Mouse (Mus musculus): ENCODE data around the gene Tmem178. TPM values are rescaled to one million over a fixed set of nuclear protein-coding genes. Genes with fewer than 3 reads are reported as not detected.

The Tmem178 gene
- polyA plus RNA-seq, 1 experiment from 2014 or later, result 29.4 TPM

GRCm38 (mm10) chr17:81001647-81002046, 57.2 kb downstream of the Tmem178 start:
- 55% methylated on average over 4 of the region's 4 CpGs for WGBS
- no peak for ATAC-seq

GRCm38 (mm10) chr17:81002130-81002529, 57.7 kb downstream of the Tmem178 start:
- no peak for ATAC-seq
- WGBS, result 84% methylated on average over 5 of the region's 5 CpGs
- H3K27ac ChIP-seq (ENCODE audit: low read depth, low read length), result no peak overlapping the region

More at GRCm38 (mm10) chr17:81001647-81002046, 57.2 kb downstream of the Tmem178 start:
- no peaks in the 10 kb centered on the region for H3K4me1 ChIP-seq (ENCODE audit: control insufficient read depth, insufficient read depth, low read depth, low read length)
- H3K9ac ChIP-seq (ENCODE audit: low read depth, low read length), result no peak overlapping the region
- no peak overlapping the region for H3K4me3 ChIP-seq (ENCODE audit: low read length)
- H3K27ac ChIP-seq (ENCODE audit: low read depth, low read length), result no peak overlapping the region
- no peak overlapping the region for H3K4me2 ChIP-seq (ENCODE audit: low read length)
- no peaks in the 10 kb centered on the region for H3K9me3 ChIP-seq (ENCODE audit: control insufficient read depth, low read length)
- no peaks in the 10 kb centered on the region for H3K36me3 ChIP-seq (ENCODE audit: control insufficient read depth, insufficient read depth, low read length)
- no peaks in the 10 kb centered on the region for H3K27me3 ChIP-seq (replicated peaks; ENCODE audit: control insufficient read depth, insufficient read depth, low read length)

GRCm38 (mm10) chr17:81004454-81004853, 60.0 kb downstream of the Tmem178 start:
- no peak overlapping the region for H3K4me2 ChIP-seq (ENCODE audit: low read length)
- WGBS, result 78% methylated on average over 11 of the region's 11 CpGs
- H3K9me3 ChIP-seq (ENCODE audit: control insufficient read depth, low read length), result no peaks in the 10 kb centered on the region
- no peak overlapping the region for H3K4me3 ChIP-seq (ENCODE audit: low read length)
- H3K36me3 ChIP-seq (ENCODE audit: control insufficient read depth, insufficient read depth, low read length), result no peaks in the 10 kb centered on the region
- ATAC-seq, result no peak
- H3K27me3 ChIP-seq (replicated peaks; ENCODE audit: control insufficient read depth, insufficient read depth, low read length), result no peaks in the 10 kb centered on the region
- H3K9ac ChIP-seq (ENCODE audit: low read depth, low read length), result no peak overlapping the region
- no peaks in the 10 kb centered on the region for H3K4me1 ChIP-seq (ENCODE audit: control insufficient read depth, insufficient read depth, low read depth, low read length)
- H3K27ac ChIP-seq (ENCODE audit: low read depth, low read length), result no peak overlapping the region

More at GRCm38 (mm10) chr17:81002130-81002529, 57.7 kb downstream of the Tmem178 start:
- H3K36me3 ChIP-seq (ENCODE audit: control insufficient read depth, insufficient read depth, low read length), result no peaks in the 10 kb centered on the region
- H3K9me3 ChIP-seq (ENCODE audit: control insufficient read depth, low read length), result no peaks in the 10 kb centered on the region
- no peaks in the 10 kb centered on the region for H3K4me1 ChIP-seq (ENCODE audit: control insufficient read depth, insufficient read depth, low read depth, low read length)
- no peak overlapping the region for H3K4me3 ChIP-seq (ENCODE audit: low read length)
- no peak overlapping the region for H3K9ac ChIP-seq (ENCODE audit: low read depth, low read length)
- no peak overlapping the region for H3K4me2 ChIP-seq (ENCODE audit: low read length)
- H3K27me3 ChIP-seq (replicated peaks; ENCODE audit: control insufficient read depth, insufficient read depth, low read length), result no peaks in the 10 kb centered on the region

- no peaks in the 10 kb centered on the region for H3K27me3 ChIP-seq (replicated peaks; ENCODE audit: control insufficient read depth, insufficient read depth, low read length)
- H3K36me3 ChIP-seq (ENCODE audit: control insufficient read depth, insufficient read depth, low read length), result no peaks in the 10 kb centered on the region
- no peak overlapping the region for H3K4me3 ChIP-seq (ENCODE audit: low read length)
- WGBS, result 51% methylated on average over 8 of the region's 8 CpGs
- peaks cover 4% of the 10 kb centered on the region; the same call in 1 of the 2 replicates for H3K4me1 ChIP-seq (ENCODE audit: control insufficient read depth, insufficient read depth, low read depth, low read length)
- no peak overlapping the region for H3K4me2 ChIP-seq (ENCODE audit: low read length)
- H3K9me3 ChIP-seq (ENCODE audit: control insufficient read depth, low read length), result no peaks in the 10 kb centered on the region
- H3K27ac ChIP-seq (ENCODE audit: low read depth, low read length), result no peak overlapping the region
- ATAC-seq, result no peak
- H3K9ac ChIP-seq (ENCODE audit: low read depth, low read length), result no peak overlapping the region
These were observed 60.9 kb downstream of the Tmem178 start for GRCm38 (mm10) chr17:81005292-81005691.

- no peaks in the 10 kb centered on the region for H3K9me3 ChIP-seq (ENCODE audit: control insufficient read depth, low read length)
- H3K9ac ChIP-seq (ENCODE audit: low read depth, low read length), result no peak overlapping the region
- no peak overlapping the region for H3K4me2 ChIP-seq (ENCODE audit: low read length)
- no peaks in the 10 kb centered on the region for H3K36me3 ChIP-seq (ENCODE audit: control insufficient read depth, insufficient read depth, low read length)
- WGBS, result 90% methylated on average over 10 of the region's 10 CpGs
- H3K4me3 ChIP-seq (ENCODE audit: low read length), result no peak overlapping the region
- no peak overlapping the region for H3K27ac ChIP-seq (ENCODE audit: low read depth, low read length)
- peaks cover 4% of the 10 kb centered on the region; the same call in 1 of the 2 replicates for H3K4me1 ChIP-seq (ENCODE audit: control insufficient read depth, insufficient read depth, low read depth, low read length)
- ATAC-seq, result no peak
- H3K27me3 ChIP-seq (replicated peaks; ENCODE audit: control insufficient read depth, insufficient read depth, low read length), result no peaks in the 10 kb centered on the region
These were observed 64.7 kb downstream of the Tmem178 start for GRCm38 (mm10) chr17:81009112-81009511.

- H3K4me2 ChIP-seq (ENCODE audit: low read length), result no peak overlapping the region
- peak overlapping the region; percentile 48 for H3K27ac ChIP-seq (ENCODE audit: low read depth, low read length)
- H3K9ac ChIP-seq (ENCODE audit: low read depth, low read length), result no peak overlapping the region
- no peaks in the 10 kb centered on the region for H3K27me3 ChIP-seq (replicated peaks; ENCODE audit: control insufficient read depth, insufficient read depth, low read length)
- WGBS, result 36% methylated on average over 3 of the region's 3 CpGs
- ATAC-seq, result no peak
- H3K4me3 ChIP-seq (ENCODE audit: low read length), result no peak overlapping the region
- H3K36me3 ChIP-seq (ENCODE audit: control insufficient read depth, insufficient read depth, low read length), result no peaks in the 10 kb centered on the region
- H3K4me1 ChIP-seq (ENCODE audit: control insufficient read depth, insufficient read depth, low read depth, low read length), result peaks cover 4% of the 10 kb centered on the region; the same call in 1 of the 2 replicates
- no peaks in the 10 kb centered on the region for H3K9me3 ChIP-seq (ENCODE audit: control insufficient read depth, low read length)
These were observed 65.8 kb downstream of the Tmem178 start for GRCm38 (mm10) chr17:81010199-81010598.

GRCm38 (mm10) chr17:81010844-81011685, 66.6 kb downstream of the Tmem178 start:
- H3K9me3 ChIP-seq (ENCODE audit: control insufficient read depth, low read length), result no peaks in the 10 kb centered on the region
- H3K4me1 ChIP-seq (ENCODE audit: control insufficient read depth, insufficient read depth, low read depth, low read length), result peaks cover 4% of the 10 kb centered on the region; the same call in 1 of the 2 replicates
- H3K4me3 ChIP-seq (ENCODE audit: low read length), result no peak overlapping the region
- H3K4me2 ChIP-seq (ENCODE audit: low read length), result no peak overlapping the region
- H3K27me3 ChIP-seq (replicated peaks; ENCODE audit: control insufficient read depth, insufficient read depth, low read length), result no peaks in the 10 kb centered on the region
- 62% methylated on average over 18 of the region's 18 CpGs for WGBS
- H3K36me3 ChIP-seq (ENCODE audit: control insufficient read depth, insufficient read depth, low read length), result no peaks in the 10 kb centered on the region
- 0 out of 2 replicates have a peak overlapping the region, but pooled peaks have one; percentile 10 for H3K27ac ChIP-seq (ENCODE audit: low read depth, low read length)
- no peak overlapping the region for H3K9ac ChIP-seq (ENCODE audit: low read depth, low read length)
- no peak for ATAC-seq

- WGBS, result 52% methylated on average over 4 of the region's 4 CpGs
- Histone ChIP-seq H3K4me1 (ENCODE audit: control insufficient read depth, insufficient read depth, low read depth, low read length) (no peaks in the 10 kb centered on the region), H3K9ac (ENCODE audit: low read depth, low read length) (no peak overlapping the region), H3K4me2 (ENCODE audit: low read length) (no peak overlapping the region), H3K36me3 (ENCODE audit: control insufficient read depth, insufficient read depth, low read length) (no peaks in the 10 kb centered on the region), H3K27ac (ENCODE audit: low read depth, low read length) (no peak overlapping the region), H3K27me3 (replicated peaks; ENCODE audit: control insufficient read depth, insufficient read depth, low read length) (no peaks in the 10 kb centered on the region), H3K4me3 (ENCODE audit: low read length) (no peak overlapping the region), H3K9me3 (ENCODE audit: control insufficient read depth, low read length) (no peaks in the 10 kb centered on the region)
- 0 out of 2 replicates have a peak, but pooled peaks have one; percentile 41 for ATAC-seq
These were observed 71.5 kb downstream of the Tmem178 start for GRCm38 (mm10) chr17:81015814-81016447.

- Histone ChIP-seq H3K9ac (ENCODE audit: low read depth, low read length) (no peak overlapping the region), H3K9me3 (ENCODE audit: control insufficient read depth, low read length) (no peaks in the 10 kb centered on the region), H3K4me2 (ENCODE audit: low read length) (no peak overlapping the region), H3K4me1 (ENCODE audit: control insufficient read depth, insufficient read depth, low read depth, low read length) (no peaks in the 10 kb centered on the region), H3K27me3 (replicated peaks; ENCODE audit: control insufficient read depth, insufficient read depth, low read length) (no peaks in the 10 kb centered on the region), H3K4me3 (ENCODE audit: low read length) (no peak overlapping the region), H3K27ac (ENCODE audit: low read depth, low read length) (no peak overlapping the region), H3K36me3 (ENCODE audit: control insufficient read depth, insufficient read depth, low read length) (no peaks in the 10 kb centered on the region)
- 46% methylated on average over 1 of the region's 1 CpGs for WGBS
- ATAC-seq, result peak; percentile 74
These were observed 72.7 kb downstream of the Tmem178 start for GRCm38 (mm10) chr17:81017132-81017531.

Measured in hindbrain, embryonic 16.5 days (tissue).